Mouse (Mus musculus) thymus, postnatal 0 days (tissue): Measurements from ENCODE around the gene Smarcd2. TPM values are rescaled to one million over a fixed set of nuclear protein-coding genes. Genes with fewer than 3 reads are reported as not detected.

Experiments used
- DNase-seq: peaks from one replicate; pipeline ENCODE4 v3.0.0-alpha.2; 2015; ENCODE audit warnings: low spot score
- polyA plus RNA-seq: library from polyadenylated mRNA; unstranded; fragments of >200 nt; fragmentation: Nextera tagmentation; extraction: Ambion mirVana; gene quantifications from 2 replicates; pipeline ENCODE4 v1.2.1, GENCODE M21; 2015

Gene Smarcd2
- polyA plus RNA-seq, 1 experiment from 2014 or later = 157 TPM

GRCm38 (mm10) chr11:106276454-106276853 lies 3.7 kb upstream of the Smarcd2 start, which contains the start of gene Tcam1:
Gene Tcam1 (plus strand): TSS chr11:106276672.
- peak; percentile 98 for DNase-seq

GRCm38 (mm10) chr11:106274971-106275411 lies 2.2 kb upstream of the Smarcd2 start:
- no peak for DNase-seq

GRCm38 (mm10) chr11:106274374-106274773 lies 1.6 kb upstream of the Smarcd2 start:
- no peak for DNase-seq

GRCm38 (mm10) chr11:106273811-106274210 lies 1.0 kb upstream of the Smarcd2 start:
- no peak for DNase-seq

- no peak for DNase-seq
Measured at GRCm38 (mm10) chr11:106273311-106273684, 526 bp upstream of the Smarcd2 start.

GRCm38 (mm10) chr11:106271794-106272643 lies 753 bp downstream of the Smarcd2 start:
- DNase-seq = no peak

GRCm38 (mm10) chr11:106271131-106271793 lies 1.5 kb downstream of the Smarcd2 start:
- no peak for DNase-seq

- peak; percentile 93 for DNase-seq
Measured at GRCm38 (mm10) chr11:106269060-106269431, 3.7 kb downstream of the Smarcd2 start.

- no peak for DNase-seq
Measured at GRCm38 (mm10) chr11:106268326-106269059, 4.3 kb downstream of the Smarcd2 start.

- no peak for DNase-seq
Measured at GRCm38 (mm10) chr11:106267871-106268270, 4.9 kb downstream of the Smarcd2 start.

GRCm38 (mm10) chr11:106267311-106267852 lies 5.4 kb downstream of the Smarcd2 start:
- DNase-seq = no peak

- no peak for DNase-seq
Measured at GRCm38 (mm10) chr11:106266431-106266830, 6.3 kb downstream of the Smarcd2 start.

GRCm38 (mm10) chr11:106265570-106265969 lies 7.2 kb downstream of the Smarcd2 start:
- DNase-seq = no peak

- DNase-seq = no peak
Measured at GRCm38 (mm10) chr11:106264988-106265387, 7.8 kb downstream of the Smarcd2 start.

- DNase-seq = no peak
Measured at GRCm38 (mm10) chr11:106263963-106264362, 8.8 kb downstream of the Smarcd2 start.

- DNase-seq = no peak
Measured at GRCm38 (mm10) chr11:106260826-106261450, 11.8 kb downstream of the Smarcd2 start.

GRCm38 (mm10) chr11:106256775-106257174 lies 16.0 kb downstream of the Smarcd2 start:
- DNase-seq = no peak

- peak; percentile 97 for DNase-seq
Measured at GRCm38 (mm10) chr11:106255685-106256451, 16.9 kb downstream of the Smarcd2 start, which contains the start of the genes Ftsj3 and Psmc5. Gene Ftsj3 (minus strand): TSS chr11:106256079. Gene Psmc5 (plus strand): TSS chr11:106256154.

- no peak for DNase-seq
Measured at GRCm38 (mm10) chr11:106255174-106255573, 17.6 kb downstream of the Smarcd2 start.

- no peak for DNase-seq
Measured at GRCm38 (mm10) chr11:106254767-106255166, 18.0 kb downstream of the Smarcd2 start.
